Mouse (Mus musculus) gastrocnemius, adult 2 months (tissue): ENCODE results near the gene Zbtb7b. TPM values are rescaled to one million over a fixed set of nuclear protein-coding genes. Genes with fewer than 3 reads are reported as not detected.
A peak's percentile ranks its signal among the peaks of the same experiment; 100 is the strongest.

ENCODE experiments used
- DNase-seq: peaks from one replicate; pipeline ENCODE4 v3.0.0; 2022
- H3K27ac ChIP-seq: fragments of 200-600 bp; 2 replicates; pipeline ENCODE4 v1.8.1; 2022; ENCODE audit warnings: mild to moderate bottlenecking
- H3K4me3 ChIP-seq: fragments of 200-600 bp; 2 replicates; pipeline ENCODE4 v1.8.1; 2022; ENCODE audit warnings: mild to moderate bottlenecking, moderate library complexity
- CTCF ChIP-seq: fragments of 200-600 bp; IDR thresholded peaks from 2 replicates; pipeline ENCODE4 v1.8.1; 2022; ENCODE audit warnings: antibody characterized with exemption, mild to moderate bottlenecking, moderate library complexity
- intact Hi-C: fragments of 180-260 bp; cut with DNase I; formaldehyde crosslinking; loops from one replicate; pipeline ENCODE4 v1.15.1; 2025
- total RNA-seq, 2 experiments: library from RNA; stranded (reverse); gene quantifications; 2 replicates each; pipeline ENCODE4 v1.2.3; 2021

Zbtb7b gene
- total RNA-seq, 2 experiments from 2014 or later, result 22.8 to 33.3 TPM

DNA sequence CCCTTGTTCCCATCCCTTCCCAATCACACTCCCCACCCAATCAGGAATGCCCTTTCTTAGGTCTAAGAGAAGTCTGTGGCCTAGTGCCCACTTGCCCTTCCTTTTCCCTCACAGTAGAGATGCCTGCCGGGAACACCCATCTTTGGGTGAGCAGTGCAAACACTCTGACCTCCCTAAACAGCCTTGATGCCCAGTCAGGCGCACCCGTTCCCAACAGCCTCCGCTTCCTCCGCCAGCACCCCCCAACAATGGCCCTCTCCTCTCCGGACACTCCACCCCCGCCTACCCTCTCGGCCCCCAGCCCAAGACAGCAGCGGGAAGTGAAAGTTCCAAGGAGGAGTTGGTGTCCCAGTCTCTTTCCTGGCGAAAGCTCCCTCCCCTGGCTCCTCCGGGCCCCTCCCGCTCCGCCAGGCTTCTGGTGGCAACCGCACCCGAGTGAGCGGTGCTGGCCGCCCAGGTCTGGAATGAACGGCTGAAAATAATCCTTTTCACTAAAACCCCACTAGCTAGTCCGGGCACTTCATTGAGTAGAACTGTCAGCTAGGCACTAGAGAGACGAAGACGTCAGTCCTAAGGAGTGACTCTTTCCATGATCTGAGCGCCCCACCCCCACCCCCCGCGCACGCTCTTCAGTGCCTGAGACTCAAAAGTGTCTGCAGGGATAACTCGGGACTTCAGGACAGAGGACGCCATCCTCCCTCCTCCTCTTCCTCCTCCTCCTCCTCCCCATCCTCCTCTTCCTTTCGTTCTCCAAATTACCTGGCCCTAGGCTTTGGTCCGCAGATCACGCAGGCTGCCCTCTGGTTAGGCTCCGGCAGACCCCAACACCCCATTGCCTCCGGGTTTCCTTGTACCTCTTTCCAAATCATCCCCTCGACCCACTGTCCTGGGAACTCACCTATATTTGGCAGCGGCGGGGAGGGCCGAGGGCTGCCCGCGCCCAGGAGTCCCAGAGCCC lies 45.4 kb downstream of the Zbtb7b start:
- peak overlapping the region; percentile 94 for H3K4me3 ChIP-seq

GRCm38 (mm10) chr3:89347916-89348315 lies 46.7 kb downstream of the Zbtb7b start:
- no peak for TF ChIP-seq CTCF
- peak overlapping the region; percentile 90 for H3K27ac ChIP-seq
- intact Hi-C loops, result loop anchor here (10.0 kb wide), 1 partner anchor 337 kb away; no protein-coding TSS in a partner anchor
- DNase-seq, result no peak
- H3K4me3 ChIP-seq, result peak overlapping the region; percentile 94

More for the DNA sequence above, 45.4 kb downstream of the Zbtb7b start:
- TF ChIP-seq CTCF, result no peak
- peak; percentile 74 for DNase-seq
- intact Hi-C loops, result loop anchor here (10.0 kb wide), 1 partner anchor 336 kb away; no protein-coding TSS in a partner anchor
- peak overlapping the region; percentile 90 for H3K27ac ChIP-seq

DNA sequence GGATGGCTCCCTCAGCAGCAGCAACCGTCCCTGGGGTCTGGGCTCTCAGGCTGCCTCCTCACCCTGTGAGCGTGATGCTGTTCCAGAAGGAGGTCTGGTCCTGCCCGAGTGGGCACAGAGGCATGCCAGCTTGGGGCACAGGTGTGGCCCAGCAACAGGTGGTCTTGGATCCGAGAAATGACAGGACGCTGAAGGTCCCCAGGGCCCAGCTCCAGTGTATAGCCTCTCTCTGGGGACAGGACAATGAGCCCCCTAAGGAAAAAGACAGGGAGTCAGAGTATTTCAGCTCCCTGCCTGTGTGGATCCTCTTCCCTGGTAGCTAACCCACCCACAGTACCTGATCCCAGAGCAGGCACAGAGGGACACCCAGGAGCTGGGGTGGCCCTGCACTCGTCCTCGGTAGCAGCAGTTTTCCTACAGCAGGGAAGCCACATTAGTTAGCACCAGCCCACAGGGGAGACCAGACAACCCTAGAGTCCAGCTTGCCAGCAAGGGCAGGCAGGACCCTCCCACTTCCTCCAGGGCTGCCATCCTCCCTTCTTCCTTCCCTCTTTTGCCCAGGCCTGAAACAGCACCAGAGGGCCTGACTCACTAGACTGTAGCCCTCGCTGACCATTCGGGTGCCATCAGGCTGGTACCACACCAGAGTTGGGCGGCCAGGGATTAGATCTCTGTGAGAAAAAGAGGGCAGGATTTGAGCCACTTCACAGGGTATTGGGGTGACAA lies 47.6 kb downstream of the Zbtb7b start:
- no peak for TF ChIP-seq CTCF
- peak overlapping the region; percentile 94 for H3K4me3 ChIP-seq
- H3K27ac ChIP-seq, result peak overlapping the region; percentile 90
- intact Hi-C loops, result loop anchor here (10.0 kb wide), 1 partner anchor 338 kb away; no protein-coding TSS in a partner anchor
- DNase-seq, result no peak

- intact Hi-C loops, result loop anchor here (10.0 kb wide), 1 partner anchor 342 kb away; no protein-coding TSS in a partner anchor
- no peak for TF ChIP-seq CTCF
- Histone ChIP-seq H3K27ac (no peak overlapping the region), H3K4me3 (no peak overlapping the region)
- no peak for DNase-seq
Measured at GRCm38 (mm10) chr3:89343279-89343678, 51.3 kb downstream of the Zbtb7b start.

- no peak for TF ChIP-seq CTCF
- intact Hi-C loops, result loop anchor here (2.0 to 10.0 kb wide), 2 partner anchors 13 to 343 kb away; no protein-coding TSS in a partner anchor
- Histone ChIP-seq H3K4me3 (no peak overlapping the region), H3K27ac (no peak overlapping the region)
- no peak for DNase-seq
Measured at GRCm38 (mm10) chr3:89341794-89342193, 52.8 kb downstream of the Zbtb7b start.

- no peak overlapping the region for H3K4me3 ChIP-seq
- intact Hi-C loops, result loop anchor here (1.0 to 10.0 kb wide), 3 partner anchors 14 to 344 kb away; no protein-coding TSS in a partner anchor
- peak; percentile 75 for DNase-seq
- no peak overlapping the region for H3K27ac ChIP-seq
- peak; percentile 97 for TF ChIP-seq CTCF
Measured at GRCm38 (mm10) chr3:89340465-89340864, 54.1 kb downstream of the Zbtb7b start.

DNA sequence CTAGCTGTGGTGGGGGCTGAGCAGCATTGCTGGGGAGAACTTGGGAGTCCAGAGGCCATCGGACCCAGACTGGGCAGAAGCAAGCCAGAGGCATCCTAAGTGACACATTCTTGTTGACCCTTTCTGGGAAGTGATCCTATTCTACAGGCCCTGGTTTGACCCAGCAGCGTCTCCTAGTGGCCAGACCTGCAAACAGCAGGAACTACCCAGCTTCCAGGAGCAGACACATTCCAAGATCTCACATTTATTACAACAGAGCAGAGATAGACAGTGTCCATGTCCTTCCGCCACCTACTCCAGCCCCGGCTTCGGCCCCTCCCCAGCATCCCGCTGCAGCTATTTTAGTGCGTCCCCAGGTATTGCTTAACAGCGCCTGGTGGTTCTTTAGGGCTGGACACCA lies 55.2 kb downstream of the Zbtb7b start:
- peak; percentile 65 for DNase-seq
- H3K4me3 ChIP-seq, result no peak overlapping the region
- peak; percentile 86 for TF ChIP-seq CTCF
- no peak overlapping the region for H3K27ac ChIP-seq
- intact Hi-C loops, result no loop called here

GRCm38 (mm10) chr3:89337721-89338578 lies 56.6 kb downstream of the Zbtb7b start, which contains the start of gene Efna4:
Efna4 (minus strand) TSS chr3:89338028.
- peak; percentile 51 for DNase-seq
- intact Hi-C loops, result no loop called here
- Histone ChIP-seq H3K4me3 (peak within 1 kb of the TSS; percentile 86), H3K27ac (peak within 1 kb of the TSS; percentile 64)
- TF ChIP-seq CTCF, result no peak

- intact Hi-C loops, result no loop called here
- DNase-seq, result no peak
- Histone ChIP-seq H3K27ac (peak overlapping the region; percentile 64), H3K4me3 (peak overlapping the region; percentile 86)
- no peak for TF ChIP-seq CTCF
Measured at GRCm38 (mm10) chr3:89337062-89337720, 57.4 kb downstream of the Zbtb7b start.

DNA sequence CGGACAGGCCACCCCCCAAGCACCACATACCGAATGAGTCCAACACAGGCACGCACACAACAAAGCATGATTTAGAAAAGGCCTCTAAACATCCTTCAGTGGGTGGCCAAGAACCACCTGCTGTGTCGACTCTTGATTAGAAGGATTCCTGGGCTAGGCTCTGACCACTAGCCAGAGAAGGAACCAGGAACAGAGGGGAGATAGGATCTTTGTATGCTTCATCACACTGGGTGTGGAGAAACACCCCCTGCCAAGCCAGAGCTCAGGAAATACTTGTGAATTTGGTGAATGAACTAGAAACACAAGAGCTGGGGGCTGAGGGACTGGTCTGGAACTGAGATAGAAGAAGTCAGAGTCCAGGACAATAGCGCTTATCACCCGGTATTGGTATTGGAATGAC lies 58.0 kb downstream of the Zbtb7b start:
- DNase-seq, result no peak
- Histone ChIP-seq H3K4me3 (no peak overlapping the region), H3K27ac (no peak overlapping the region)
- no peak for TF ChIP-seq CTCF
- intact Hi-C loops, result no loop called here

DNA sequence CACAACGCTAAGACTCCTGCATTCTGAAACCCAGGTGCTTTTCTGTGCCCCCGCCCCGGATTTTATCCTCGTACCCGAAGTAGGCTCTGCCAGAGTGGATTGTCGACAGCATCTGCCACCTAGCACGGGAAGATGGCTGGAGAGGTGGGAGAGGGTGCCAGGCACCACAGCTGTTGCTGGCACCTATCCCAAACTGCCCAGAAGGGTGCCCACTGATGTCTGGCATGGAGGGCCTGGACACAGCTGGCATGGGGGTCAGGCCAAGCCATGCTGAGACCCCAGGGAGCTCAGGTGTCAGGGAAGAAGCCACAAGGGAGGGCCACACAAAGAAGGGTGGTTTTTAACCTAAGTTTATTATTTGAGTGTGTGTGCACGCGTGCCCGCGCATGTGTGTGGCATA lies 61.5 kb downstream of the Zbtb7b start:
- no peak overlapping the region for H3K4me3 ChIP-seq
- TF ChIP-seq CTCF, result no peak
- intact Hi-C loops, result no loop called here

More for the DNA sequence above, 61.5 kb downstream of the Zbtb7b start:
- no peak for DNase-seq
- H3K27ac ChIP-seq, result no peak overlapping the region
